Mouse (Mus musculus): ENCODE data around the gene Parp1. TPM values are rescaled to one million over a fixed set of nuclear protein-coding genes. Genes with fewer than 3 reads are reported as not detected.
"Not testable (repeated sequence)": the region's sequence is repeated elsewhere in the genome, so short reads cannot be mapped to it uniquely, and the experiment has no call there.

Gene Parp1
- polyA plus RNA-seq, 1 experiment from 2014 or later = 118 TPM

GRCm38 (mm10) chr1:180606106-180606505, 37.4 kb downstream of the Parp1 start:
- Histone ChIP-seq H3K4me2 (ENCODE audit: low read length) (no peak overlapping the region), H3K27me3 (replicated peaks; ENCODE audit: control insufficient read depth, insufficient read depth, low read length) (no peaks in the 10 kb centered on the region), H3K36me3 (ENCODE audit: control insufficient read depth, insufficient read depth, low read length) (peaks cover 33% of the 10 kb centered on the region), H3K27ac (ENCODE audit: low read depth, low read length) (no peak overlapping the region), H3K9ac (ENCODE audit: low read length) (no peak overlapping the region), H3K4me3 (ENCODE audit: low read depth, low read length) (no peak overlapping the region), H3K9me3 (replicated peaks; ENCODE audit: control insufficient read depth, low read length) (no peaks in the 10 kb centered on the region), H3K4me1 (ENCODE audit: control insufficient read depth, insufficient read depth, low read length) (no peaks in the 10 kb centered on the region)
- no peak for DNase-seq (ENCODE audit: low spot score)
- ATAC-seq = no peak
- 93% methylated on average over 3 of the region's 3 CpGs for WGBS

GRCm38 (mm10) chr1:180606796-180607577, 38.3 kb downstream of the Parp1 start:
- no peak overlapping the region for H3K4me3 ChIP-seq (ENCODE audit: low read depth, low read length)
- no peak overlapping the region for H3K4me2 ChIP-seq (ENCODE audit: low read length)
- no peak overlapping the region for H3K27ac ChIP-seq (ENCODE audit: low read depth, low read length)
- no peaks in the 10 kb centered on the region for H3K4me1 ChIP-seq (ENCODE audit: control insufficient read depth, insufficient read depth, low read length)
- 87% methylated on average over 10 of the region's 10 CpGs for WGBS
- ATAC-seq = no peak
- no peak overlapping the region for H3K9ac ChIP-seq (ENCODE audit: low read length)
- peaks cover 24% of the 10 kb centered on the region for H3K36me3 ChIP-seq (ENCODE audit: control insufficient read depth, insufficient read depth, low read length)
- no peak for DNase-seq (ENCODE audit: low spot score)
- 0 out of 2 replicates have a peak, but pooled peaks cover 3% of the 10 kb centered on the region for H3K9me3 ChIP-seq (replicated peaks; ENCODE audit: control insufficient read depth, low read length)
- no peaks in the 10 kb centered on the region for H3K27me3 ChIP-seq (replicated peaks; ENCODE audit: control insufficient read depth, insufficient read depth, low read length)

- 87% methylated on average over 2 of the region's 2 CpGs for WGBS
- Histone ChIP-seq H3K9me3 (replicated peaks; ENCODE audit: control insufficient read depth, low read length) (0 out of 2 replicates have a peak, but pooled peaks cover 3% of the 10 kb centered on the region), H3K36me3 (ENCODE audit: control insufficient read depth, insufficient read depth, low read length) (peaks cover 20% of the 10 kb centered on the region), H3K4me1 (ENCODE audit: control insufficient read depth, insufficient read depth, low read length) (no peaks in the 10 kb centered on the region), H3K27ac (ENCODE audit: low read depth, low read length) (no peak overlapping the region), H3K27me3 (replicated peaks; ENCODE audit: control insufficient read depth, insufficient read depth, low read length) (no peaks in the 10 kb centered on the region), H3K4me2 (ENCODE audit: low read length) (no peak overlapping the region), H3K4me3 (ENCODE audit: low read depth, low read length) (no peak overlapping the region), H3K9ac (ENCODE audit: low read length) (no peak overlapping the region)
- no peak for DNase-seq (ENCODE audit: low spot score)
- no peak for ATAC-seq
Measured at GRCm38 (mm10) chr1:180607578-180607879, 38.8 kb downstream of the Parp1 start.

GRCm38 (mm10) chr1:180611842-180612241, 43.1 kb downstream of the Parp1 start:
- ATAC-seq; H3K9me3 ChIP-seq (replicated peaks; ENCODE audit: control insufficient read depth, low read length); H3K27me3 ChIP-seq (replicated peaks; ENCODE audit: control insufficient read depth, insufficient read depth, low read length); H3K9ac ChIP-seq (ENCODE audit: low read length); H3K4me1 ChIP-seq (ENCODE audit: control insufficient read depth, insufficient read depth, low read length); H3K4me3 ChIP-seq (ENCODE audit: low read depth, low read length); DNase-seq (ENCODE audit: low spot score); H3K4me2 ChIP-seq (ENCODE audit: low read length); H3K36me3 ChIP-seq (ENCODE audit: control insufficient read depth, insufficient read depth, low read length); H3K27ac ChIP-seq (ENCODE audit: low read depth, low read length): not testable (repeated sequence)
- 93% methylated on average over 10 of the region's 14 CpGs for WGBS

GRCm38 (mm10) chr1:180616762-180617161, 48.0 kb downstream of the Parp1 start:
- Histone ChIP-seq H3K36me3 (ENCODE audit: control insufficient read depth, insufficient read depth, low read length) (no peaks in the 10 kb centered on the region), H3K4me1 (ENCODE audit: control insufficient read depth, insufficient read depth, low read length) (no peaks in the 10 kb centered on the region), H3K4me3 (ENCODE audit: low read depth, low read length) (no peak overlapping the region), H3K4me2 (ENCODE audit: low read length) (no peak overlapping the region), H3K27me3 (replicated peaks; ENCODE audit: control insufficient read depth, insufficient read depth, low read length) (no peaks in the 10 kb centered on the region), H3K9ac (ENCODE audit: low read length) (no peak overlapping the region), H3K9me3 (replicated peaks; ENCODE audit: control insufficient read depth, low read length) (0 out of 2 replicates have a peak, but pooled peaks cover 1% of the 10 kb centered on the region), H3K27ac (ENCODE audit: low read depth, low read length) (no peak overlapping the region)
- no peak for DNase-seq (ENCODE audit: low spot score)
- WGBS = 94% methylated on average over 3 of the region's 3 CpGs
- no peak for ATAC-seq

GRCm38 (mm10) chr1:180622389-180622788, 53.7 kb downstream of the Parp1 start:
- Histone ChIP-seq H3K4me2 (ENCODE audit: low read length) (no peak overlapping the region), H3K4me1 (ENCODE audit: control insufficient read depth, insufficient read depth, low read length) (no peaks in the 10 kb centered on the region), H3K27ac (ENCODE audit: low read depth, low read length) (no peak overlapping the region), H3K9ac (ENCODE audit: low read length) (no peak overlapping the region), H3K4me3 (ENCODE audit: low read depth, low read length) (no peak overlapping the region), H3K9me3 (replicated peaks; ENCODE audit: control insufficient read depth, low read length) (0 out of 2 replicates have a peak, but pooled peaks cover 3% of the 10 kb centered on the region), H3K27me3 (replicated peaks; ENCODE audit: control insufficient read depth, insufficient read depth, low read length) (no peaks in the 10 kb centered on the region), H3K36me3 (ENCODE audit: control insufficient read depth, insufficient read depth, low read length) (no peaks in the 10 kb centered on the region)
- no peak for DNase-seq (ENCODE audit: low spot score)
- WGBS = 80% methylated on average over 4 of the region's 4 CpGs
- no peak for ATAC-seq

- DNase-seq (ENCODE audit: low spot score) (no peak), ATAC-seq (no peak)
Measured at GRCm38 (mm10) chr1:180623911-180624310, 55.2 kb downstream of the Parp1 start.

GRCm38 (mm10) chr1:180626141-180626540, 57.4 kb downstream of the Parp1 start:
- no peaks in the 10 kb centered on the region for H3K27me3 ChIP-seq (replicated peaks; ENCODE audit: control insufficient read depth, insufficient read depth, low read length)
- H3K9ac ChIP-seq (ENCODE audit: low read length) = no peak overlapping the region
- H3K9me3 ChIP-seq (replicated peaks; ENCODE audit: control insufficient read depth, low read length) = 0 out of 2 replicates have a peak, but pooled peaks cover 3% of the 10 kb centered on the region
- no peak overlapping the region for H3K4me3 ChIP-seq (ENCODE audit: low read depth, low read length)
- H3K36me3 ChIP-seq (ENCODE audit: control insufficient read depth, insufficient read depth, low read length) = no peaks in the 10 kb centered on the region
- no peaks in the 10 kb centered on the region for H3K4me1 ChIP-seq (ENCODE audit: control insufficient read depth, insufficient read depth, low read length)
- no peak overlapping the region for H3K4me2 ChIP-seq (ENCODE audit: low read length)
- H3K27ac ChIP-seq (ENCODE audit: low read depth, low read length) = no peak overlapping the region
- DNase-seq (ENCODE audit: low spot score) = no peak
- WGBS = 84% methylated on average over 2 of the region's 2 CpGs
- ATAC-seq = no peak

More at GRCm38 (mm10) chr1:180623911-180624310, 55.2 kb downstream of the Parp1 start:
- 94% methylated on average over 2 of the region's 2 CpGs for WGBS
- Histone ChIP-seq H3K9me3 (replicated peaks; ENCODE audit: control insufficient read depth, low read length) (0 out of 2 replicates have a peak, but pooled peaks cover 3% of the 10 kb centered on the region), H3K4me1 (ENCODE audit: control insufficient read depth, insufficient read depth, low read length) (no peaks in the 10 kb centered on the region), H3K9ac (ENCODE audit: low read length) (no peak overlapping the region), H3K4me2 (ENCODE audit: low read length) (no peak overlapping the region), H3K27me3 (replicated peaks; ENCODE audit: control insufficient read depth, insufficient read depth, low read length) (no peaks in the 10 kb centered on the region), H3K27ac (ENCODE audit: low read depth, low read length) (no peak overlapping the region), H3K36me3 (ENCODE audit: control insufficient read depth, insufficient read depth, low read length) (no peaks in the 10 kb centered on the region), H3K4me3 (ENCODE audit: low read depth, low read length) (no peak overlapping the region)

GRCm38 (mm10) chr1:180637796-180638195, 69.1 kb downstream of the Parp1 start:
- not testable (repeated sequence) for H3K4me3 ChIP-seq (ENCODE audit: low read depth, low read length); H3K4me2 ChIP-seq (ENCODE audit: low read length); DNase-seq (ENCODE audit: low spot score); H3K36me3 ChIP-seq (ENCODE audit: control insufficient read depth, insufficient read depth, low read length); H3K9me3 ChIP-seq (replicated peaks; ENCODE audit: control insufficient read depth, low read length); H3K27me3 ChIP-seq (replicated peaks; ENCODE audit: control insufficient read depth, insufficient read depth, low read length); H3K9ac ChIP-seq (ENCODE audit: low read length); H3K4me1 ChIP-seq (ENCODE audit: control insufficient read depth, insufficient read depth, low read length); H3K27ac ChIP-seq (ENCODE audit: low read depth, low read length); ATAC-seq
- WGBS = 78% methylated on average over 2 of the region's 2 CpGs

Measured in forebrain, embryonic 14.5 days (tissue).